Mouse (Mus musculus) ES-Bruce4 (cell line): ENCODE measurements at regions not wholly inside any gene's neighbourhood (a gene's known extent, or its start where the extent isn't known, plus 50 kb on each side); places are given as distances from the start of the nearest gene placed in this dataset.

Source experiments
- H3K27ac ChIP-seq: 2 replicates; pipeline ENCODE4 v1.5.1; 2012; ENCODE audit warnings: low read length, inconsistent platforms; ENCODE audit not compliant: insufficient read depth
- H3K27me3 ChIP-seq: 2 replicates; pipeline ENCODE4 v1.6.1; 2012; ENCODE audit warnings: mild to moderate bottlenecking, low read length, inconsistent platforms; ENCODE audit not compliant: control insufficient read depth, poor library complexity, insufficient read depth, severe bottlenecking
- H3K36me3 ChIP-seq: 2 replicates; pipeline ENCODE4 v1.6.1; 2012; ENCODE audit warnings: inconsistent platforms, mild to moderate bottlenecking, low read length, moderate library complexity; ENCODE audit not compliant: control insufficient read depth, poor library complexity, insufficient read depth, severe bottlenecking
- H3K4me1 ChIP-seq: one replicate; pipeline ENCODE4 v1.8.1; 2011; ENCODE audit warnings: low read length; ENCODE audit not compliant: control insufficient read depth, insufficient read depth
- H3K4me3 ChIP-seq: 2 replicates; pipeline ENCODE4 v1.5.1; 2011; ENCODE audit warnings: low read depth, mild to moderate bottlenecking, low read length
- H3K9ac ChIP-seq: 2 replicates; pipeline ENCODE4 v1.6.1; 2012; ENCODE audit warnings: low read depth, mild to moderate bottlenecking, inconsistent platforms; ENCODE audit not compliant: poor library complexity, severe bottlenecking
- H3K9me3 ChIP-seq: replicated peaks from 2 replicates; pipeline ENCODE4 v1.6.1; 2012; ENCODE audit warnings: mild to moderate bottlenecking, low read length, inconsistent platforms; ENCODE audit not compliant: control insufficient read depth, poor library complexity, insufficient read depth, severe bottlenecking
- CTCF ChIP-seq: IDR thresholded peaks from one replicate; pipeline ENCODE4 v1.8.1; 2011; ENCODE audit warnings: low read depth, low read length
- EP300 ChIP-seq: IDR thresholded peaks from 2 replicates; pipeline ENCODE4 v1.6.1; 2011; ENCODE audit warnings: low read depth, low read length; ENCODE audit not compliant: insufficient read depth
- POLR2A ChIP-seq: IDR thresholded peaks from one replicate; pipeline ENCODE4 v1.8.1; 2011; ENCODE audit warnings: low read length; ENCODE audit not compliant: insufficient read depth

GRCm38 (mm10) chr11:63508727-63509126 is 379.9 kb downstream of the Pmp22 start:
- H3K9me3 ChIP-seq: no peaks in the 10 kb centered on the region

GRCm38 (mm10) chr11:63510611-63511010 is 381.8 kb downstream of the Pmp22 start:
- H3K36me3 ChIP-seq: no peaks in the 10 kb centered on the region
- no peak overlapping the region for H3K27ac ChIP-seq
- no peak overlapping the region for H3K4me3 ChIP-seq
- no peak overlapping the region for H3K9ac ChIP-seq
- no peaks in the 10 kb centered on the region for H3K9me3 ChIP-seq
- H3K27me3 ChIP-seq: no peaks in the 10 kb centered on the region
- TF ChIP-seq POLR2A (no peak), EP300 (no peak), CTCF (no peak)
- no peaks in the 10 kb centered on the region for H3K4me1 ChIP-seq

More at GRCm38 (mm10) chr11:63508727-63509126, 379.9 kb downstream of the Pmp22 start:
- no peaks in the 10 kb centered on the region for H3K36me3 ChIP-seq
- H3K27me3 ChIP-seq: no peaks in the 10 kb centered on the region
- no peak overlapping the region for H3K9ac ChIP-seq
- no peak overlapping the region for H3K4me3 ChIP-seq
- H3K4me1 ChIP-seq: no peaks in the 10 kb centered on the region
- H3K27ac ChIP-seq: no peak overlapping the region
- TF ChIP-seq EP300: no peak
- no peak for TF ChIP-seq POLR2A
- no peak for TF ChIP-seq CTCF

- Histone ChIP-seq H3K27me3 (no peaks in the 10 kb centered on the region), H3K9ac (no peak overlapping the region), H3K27ac (no peak overlapping the region), H3K4me1 (no peaks in the 10 kb centered on the region), H3K36me3 (no peaks in the 10 kb centered on the region), H3K4me3 (no peak overlapping the region), H3K9me3 (0 out of 2 replicates have a peak, but pooled peaks cover 2% of the 10 kb centered on the region)
- TF ChIP-seq EP300 (no peak), POLR2A (no peak), CTCF (no peak)
Measured at GRCm38 (mm10) chr11:63514615-63515014, 385.8 kb downstream of the Pmp22 start.

- Histone ChIP-seq H3K4me1 (no peaks in the 10 kb centered on the region), H3K27ac (no peak overlapping the region), H3K9ac (no peak overlapping the region), H3K27me3 (no peaks in the 10 kb centered on the region), H3K9me3 (0 out of 2 replicates have a peak, but pooled peaks cover 2% of the 10 kb centered on the region), H3K4me3 (no peak overlapping the region), H3K36me3 (no peaks in the 10 kb centered on the region)
- TF ChIP-seq EP300: no peak
- no peak for TF ChIP-seq CTCF
- no peak for TF ChIP-seq POLR2A
Measured at GRCm38 (mm10) chr11:63518847-63519246, 390.1 kb downstream of the Pmp22 start.

- Histone ChIP-seq H3K9me3 (no peaks in the 10 kb centered on the region), H3K4me1 (no peaks in the 10 kb centered on the region), H3K27me3 (peaks cover 1% of the 10 kb centered on the region; the same call in 1 of the 2 replicates), H3K9ac (no peak overlapping the region), H3K27ac (no peak overlapping the region), H3K36me3 (no peaks in the 10 kb centered on the region), H3K4me3 (no peak overlapping the region)
- no peak for TF ChIP-seq POLR2A
- no peak for TF ChIP-seq CTCF
- TF ChIP-seq EP300: no peak
Measured at GRCm38 (mm10) chr11:63524254-63524653, 395.5 kb downstream of the Pmp22 start.

- H3K9me3 ChIP-seq: no peaks in the 10 kb centered on the region
- H3K9ac ChIP-seq: no peak overlapping the region
- H3K27me3 ChIP-seq: peaks cover 1% of the 10 kb centered on the region; the same call in 1 of the 2 replicates
- H3K4me3 ChIP-seq: no peak overlapping the region
- H3K27ac ChIP-seq: no peak overlapping the region
- H3K36me3 ChIP-seq: no peaks in the 10 kb centered on the region
- no peak for TF ChIP-seq CTCF
- TF ChIP-seq EP300: no peak
- H3K4me1 ChIP-seq: no peaks in the 10 kb centered on the region
Measured at GRCm38 (mm10) chr11:63525431-63525830, 396.6 kb downstream of the Pmp22 start.
